Mouse (Mus musculus): Measurements from ENCODE around the gene Unc80. TPM values are rescaled to one million over a fixed set of nuclear protein-coding genes. Genes with fewer than 3 reads are reported as not detected.

Gene Unc80
- total RNA-seq, 2 experiments from 2014 or later: 96.2 to 100 TPM

GRCm38 (mm10) chr1:66700149-66700692 lies 232.1 kb downstream of the Unc80 start:
- no peak for DNase-seq (ENCODE audit: extremely low spot score in 1 of 2, low spot score in 2 of 2)
- intact Hi-C loops (cut with DNase I): loop anchor here (10.0 kb wide), 1 partner anchor 115 kb away; the partner anchor contains the start of gene Kansl1l

- DNase-seq (ENCODE audit: extremely low spot score in 1 of 2, low spot score in 2 of 2): peak; percentile 86 to 97
These were observed 232.8 kb downstream of the Unc80 start, which contains the start of gene Rpe for GRCm38 (mm10) chr1:66700693-66701575. TSS of gene Rpe (plus strand) at chr1:66700831.

GRCm38 (mm10) chr1:66701576-66701940 lies 233.4 kb downstream of the Unc80 start:
- intact Hi-C loops (cut with DNase I): loop anchor here (10.0 kb wide), 1 partner anchor 113 kb away; the partner anchor contains the start of gene Kansl1l
- DNase-seq (ENCODE audit: extremely low spot score in 1 of 2, low spot score in 2 of 2): no peak

More at GRCm38 (mm10) chr1:66700693-66701575, 232.8 kb downstream of the Unc80 start, which contains the start of gene Rpe:
- intact Hi-C loops (cut with DNase I): loop anchor here (10.0 kb wide), 1 partner anchor 114 kb away; the partner anchor contains the start of gene Kansl1l

- intact Hi-C loops (cut with DNase I): loop anchor here (10.0 kb wide), 1 partner anchor 112 kb away; the partner anchor contains the start of gene Kansl1l
- DNase-seq (ENCODE audit: extremely low spot score in 1 of 2, low spot score in 2 of 2): no peak
These were observed 234.6 kb downstream of the Unc80 start for GRCm38 (mm10) chr1:66702623-66703345.

GRCm38 (mm10) chr1:66704523-66704922 lies 236.4 kb downstream of the Unc80 start:
- no peak for DNase-seq (ENCODE audit: extremely low spot score in 1 of 2, low spot score in 2 of 2)
- intact Hi-C loops (cut with DNase I): loop anchor here (10.0 kb wide), 1 partner anchor 110 kb away; the partner anchor contains the start of gene Kansl1l

GRCm38 (mm10) chr1:66712859-66713258 lies 244.7 kb downstream of the Unc80 start:
- DNase-seq (ENCODE audit: extremely low spot score in 1 of 2, low spot score in 2 of 2): no peak
- intact Hi-C loops (cut with DNase I): no loop called here

- intact Hi-C loops (cut with DNase I): no loop called here
- no peak for DNase-seq (ENCODE audit: extremely low spot score in 1 of 2, low spot score in 2 of 2)
These were observed 262.4 kb downstream of the Unc80 start for GRCm38 (mm10) chr1:66730581-66730980.

Other genes starting within 250 kb of the Unc80 start
- 10 to 100 TPM; 28.9 to 32.8 TPM for gene Rpe, start 232.5 kb downstream of the Unc80 start, total RNA-seq (2021)